Mouse (Mus musculus) urinary bladder, adult 18-20 months (tissue): ENCODE results near the gene Pcnx4.
"Not testable (repeated sequence)": the region's sequence is repeated elsewhere in the genome, so short reads cannot be mapped to it uniquely, and the experiment has no call there.

Experiments used
- DNase-seq, 2 experiments: peaks; one replicate each; pipeline ENCODE4 v3.0.0; 2022; ENCODE audit warnings: low spot score in 2 of 2, mixed read lengths in 2 of 2

The Pcnx4 gene

GRCm38 (mm10) chr12:72594001-72594400 lies 57.8 kb downstream of the Pcnx4 start:
- no peak for DNase-seq

- not testable (repeated sequence) for DNase-seq
Measured at GRCm38 (mm10) chr12:72598731-72599130, 62.5 kb downstream of the Pcnx4 start.

- DNase-seq, result no peak
Measured at GRCm38 (mm10) chr12:72612053-72612452, 75.9 kb downstream of the Pcnx4 start.

DNA sequence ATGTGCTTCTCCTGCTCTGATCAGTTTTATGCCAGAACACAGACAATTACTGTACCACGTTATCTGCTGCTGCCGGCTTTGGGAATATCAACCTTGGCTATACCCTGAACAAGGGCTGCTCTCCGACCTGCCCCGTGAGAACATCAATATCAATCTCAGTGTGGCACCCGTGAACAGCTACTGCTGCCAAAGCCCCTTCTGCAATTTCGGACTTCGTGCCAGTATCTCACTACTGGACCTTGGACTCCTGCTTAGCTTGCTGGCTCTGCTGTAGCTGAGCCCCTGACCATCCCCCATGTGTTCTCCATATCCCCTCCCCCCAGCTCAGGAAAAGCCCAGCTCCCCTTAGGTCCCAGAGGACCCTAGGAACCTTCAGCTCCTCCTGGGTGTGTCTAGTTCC lies 84.7 kb downstream of the Pcnx4 start:
- DNase-seq, result no peak

- no peak for DNase-seq
Measured at GRCm38 (mm10) chr12:72621441-72621840, 85.3 kb downstream of the Pcnx4 start.

GRCm38 (mm10) chr12:72622853-72623496 lies 86.8 kb downstream of the Pcnx4 start:
- no peak for DNase-seq

DNA sequence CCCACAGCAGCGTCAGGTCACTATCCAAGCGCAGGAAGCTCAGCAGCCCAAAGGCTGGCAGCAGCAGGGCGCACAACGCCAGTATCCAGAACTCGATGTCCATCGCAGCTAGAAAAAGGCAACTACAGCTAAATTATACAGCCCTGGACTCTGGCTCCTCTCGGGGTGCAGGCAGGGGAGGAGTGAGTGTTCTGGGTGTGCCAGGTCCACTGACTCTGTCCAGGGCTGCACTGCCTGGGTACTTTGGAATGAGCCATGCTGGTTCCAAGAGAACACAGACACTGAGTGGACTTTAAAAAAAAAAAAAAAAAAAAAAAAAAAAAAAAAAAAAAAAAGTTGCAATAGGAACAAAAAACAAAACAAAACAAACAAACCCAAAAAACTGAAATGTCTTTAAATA lies 92.6 kb downstream of the Pcnx4 start:
- no peak for DNase-seq
